Mouse (Mus musculus): Measurements from ENCODE around the gene Fads6. TPM values are rescaled to one million over a fixed set of nuclear protein-coding genes. Genes with fewer than 3 reads are reported as not detected.

The Fads6 gene
- polyA plus RNA-seq (2017; shearing (Covaris generic)): 1 to 10 TPM in 1 of 2 experiments, under 1 TPM in 1; 0.57 to 1.1 TPM

GRCm38 (mm10) chr11:115297214-115297826 is at the start of gene Fads6:
Gene Fads6 (minus strand): TSS chr11:115297663.

DNA sequence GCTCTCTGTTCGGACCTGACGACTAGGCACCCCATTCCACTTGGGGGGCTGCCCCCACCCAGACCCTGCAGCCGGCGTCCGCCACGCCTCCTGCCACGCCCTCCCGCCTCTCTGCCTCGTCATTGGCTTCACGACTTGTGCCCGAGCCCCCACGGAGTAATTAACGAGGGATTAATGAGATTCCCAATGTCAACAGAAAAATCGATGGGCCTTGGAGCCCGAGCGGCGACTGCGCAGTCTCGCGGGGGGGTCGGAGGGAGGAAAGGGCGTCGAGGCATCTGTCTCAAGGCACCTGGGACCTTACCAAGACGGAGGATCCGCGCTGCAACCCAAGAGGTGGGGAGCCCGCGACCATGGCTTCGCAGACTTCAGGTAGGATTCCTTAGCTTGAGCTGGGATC is 37.1 kb upstream of the Fads6 start, which contains the start of gene Otop3:
Otop3 (plus strand) TSS at position 201 of the 400 bp plus-strand sequence.

DNA sequence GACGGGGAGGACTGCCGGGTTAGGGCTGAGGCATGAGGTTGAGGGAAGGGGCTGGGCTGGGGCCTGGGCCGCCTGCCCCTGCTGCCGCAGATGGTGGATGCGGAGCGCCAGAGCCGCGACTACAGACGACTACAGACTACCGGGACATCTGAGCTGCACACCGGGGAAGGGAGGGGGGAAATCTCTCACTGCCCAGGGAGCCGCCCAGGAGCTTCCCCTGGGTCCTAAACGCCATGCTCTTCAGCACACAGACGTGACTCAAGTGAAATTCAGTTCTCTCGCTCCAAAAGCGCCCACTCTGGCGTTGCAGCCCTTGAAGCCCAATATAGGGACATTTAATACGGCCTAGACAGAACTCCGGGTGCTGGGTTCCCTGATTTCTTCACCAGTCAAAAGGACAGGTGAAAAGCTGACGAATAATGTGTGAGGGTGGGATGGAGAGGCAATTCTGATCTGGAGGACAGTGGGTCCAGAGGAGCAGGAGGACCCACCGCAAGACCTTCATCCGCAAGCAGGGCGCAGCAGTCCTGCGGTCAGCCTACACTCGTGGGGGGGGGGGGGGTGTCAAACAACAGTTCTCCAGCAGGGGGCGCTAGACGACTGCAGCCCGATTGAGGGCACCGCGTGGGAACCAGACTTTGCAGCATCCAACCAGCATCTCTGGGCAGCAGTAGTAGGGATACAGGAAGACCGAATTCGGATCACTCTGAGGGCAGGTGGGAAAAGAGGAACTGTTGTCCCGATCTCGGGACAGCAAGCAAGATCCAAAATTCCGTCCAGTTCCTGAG is 24.6 kb upstream of the Fads6 start, which contains the start of gene Ush1g:
Ush1g (minus strand) TSS at position 136 of the 788 bp plus-strand sequence.

DNA sequence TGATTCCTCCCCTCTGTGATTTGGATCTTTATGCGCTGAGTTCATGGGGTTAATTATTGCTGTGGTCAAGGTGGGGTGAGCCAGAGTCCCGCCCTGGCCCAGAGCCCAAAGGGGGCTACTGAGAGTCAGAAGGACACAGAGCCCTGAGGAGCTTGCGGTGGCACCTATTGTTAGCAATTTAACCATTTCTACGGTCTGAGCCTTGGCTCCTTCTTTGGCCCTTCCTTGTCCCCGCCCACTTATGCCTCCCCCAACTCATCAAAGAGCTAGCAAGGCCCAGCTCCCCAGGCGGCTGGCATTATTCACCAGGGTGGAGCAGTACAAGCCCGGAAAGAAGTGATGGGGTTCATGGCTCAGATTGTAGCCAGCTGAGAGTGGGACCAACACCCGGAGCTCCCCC is 9.4 kb upstream of the Fads6 start, which contains the start of gene Otop2:
Otop2 (plus strand) TSS at position 301 of the 400 bp plus-strand sequence.

DNA sequence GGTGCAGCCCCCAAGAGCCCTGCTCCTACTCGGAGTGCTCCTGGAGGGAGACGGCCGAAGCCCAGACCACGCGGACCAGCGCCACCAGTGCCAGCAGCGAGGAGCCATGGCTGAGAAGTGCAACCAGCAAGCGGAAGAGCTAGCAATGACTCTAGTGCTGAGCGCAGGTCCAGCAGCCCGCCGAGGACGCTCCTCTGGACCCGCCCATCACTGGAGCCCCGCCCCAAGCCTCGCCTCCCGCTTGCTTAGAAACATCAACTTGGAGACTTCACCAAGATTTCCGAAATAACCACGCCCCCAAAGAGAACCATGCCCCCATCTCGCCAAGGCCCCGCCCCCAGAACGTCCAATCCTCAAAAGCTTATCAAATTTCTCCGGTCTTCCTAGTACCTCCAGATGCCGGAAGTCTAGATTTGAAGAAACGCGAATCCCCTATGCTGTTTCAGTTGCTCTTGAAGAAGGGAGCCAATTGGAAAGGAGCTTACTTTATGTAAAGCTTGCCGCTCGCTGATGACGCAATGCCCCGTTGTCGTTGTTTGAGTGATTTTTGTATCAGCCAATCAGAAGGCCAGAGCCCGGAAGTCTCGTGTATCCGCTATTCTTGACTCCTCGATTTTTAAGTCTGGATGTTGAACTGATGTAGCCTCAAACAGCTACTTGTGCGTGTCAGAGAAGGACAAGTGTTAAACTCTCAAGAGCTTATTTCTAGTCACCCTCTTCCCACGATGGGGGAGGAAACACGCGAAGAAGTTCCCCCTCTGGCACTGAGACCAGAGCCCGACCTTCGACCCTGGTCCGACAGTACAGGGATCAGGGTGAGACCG is 20.5 kb downstream of the Fads6 start, which contains the start of gene Fdxr:
Fdxr (minus strand) TSS at position 271 of the 824 bp plus-strand sequence.

GRCm38 (mm10) chr11:115267061-115267883 is 30.2 kb downstream of the Fads6 start, which contains the start of gene Grin2c:
Gene Grin2c (minus strand): TSS chr11:115267243.

Other genes with a start within 250 kb of the Fads6 start
- not detected for gene Cd300ld3, start 249.3 kb downstream of the Fads6 start, polyA plus RNA-seq (2017; shearing (Covaris generic))
- gene Cd300e, start 235.5 kb downstream of the Fads6 start, polyA plus RNA-seq (2017; shearing (Covaris generic)): under 1 TPM in 1 of 2 experiments, not detected in 1; 0.73 TPM
- gene Rab37, start 206.2 kb downstream of the Fads6 start, polyA plus RNA-seq (2017; shearing (Covaris generic)): 100 to 1,000 TPM; 161 to 191 TPM
- 1 to 10 TPM in 1 of 2 experiments, under 1 TPM in 1; 0.60 to 4.1 TPM for gene Cd300lf, start 163.7 kb downstream of the Fads6 start, polyA plus RNA-seq (2017; shearing (Covaris generic))
- gene Slc9a3r1, start 134.3 kb downstream of the Fads6 start, polyA plus RNA-seq (2017; shearing (Covaris generic)): 100 to 1,000 TPM; 316 to 490 TPM
- 10 to 100 TPM in 1 of 2 experiments, 1 to 10 TPM in 1; 9.5 to 14.9 TPM for gene Tmem104, start 110.2 kb downstream of the Fads6 start, polyA plus RNA-seq (2017; shearing (Covaris generic))
- gene Nat9, start 109.8 kb downstream of the Fads6 start, polyA plus RNA-seq (2017; shearing (Covaris generic)): 10 to 100 TPM in 1 of 2 experiments, 1 to 10 TPM in 1; 7.7 to 13.8 TPM
- under 1 TPM in 1 of 2 experiments, not detected in 1; 0.05 TPM for gene Grin2c, start 30.4 kb downstream of the Fads6 start, polyA plus RNA-seq (2017; shearing (Covaris generic))
- 10 to 100 TPM; 26.7 to 35.3 TPM for gene Fdxr, start 20.6 kb downstream of the Fads6 start, polyA plus RNA-seq (2017; shearing (Covaris generic))
- not detected for gene Otop2, start 9.5 kb upstream of the Fads6 start, polyA plus RNA-seq (2017; shearing (Covaris generic))
- not detected for gene Ush1g, start 24.4 kb upstream of the Fads6 start, polyA plus RNA-seq (2017; shearing (Covaris generic))
- gene Otop3, start 37.1 kb upstream of the Fads6 start, polyA plus RNA-seq (2017; shearing (Covaris generic)): under 1 TPM in 1 of 2 experiments, not detected in 1; 0.16 TPM
- 1 to 10 TPM; 2.2 to 9.0 TPM for gene Hid1, start 70.1 kb upstream of the Fads6 start, polyA plus RNA-seq (2017; shearing (Covaris generic))
- under 1 TPM in 1 of 2 experiments, not detected in 1; 0.41 TPM for gene Cdr2l, start 84.3 kb upstream of the Fads6 start, polyA plus RNA-seq (2017; shearing (Covaris generic))
- gene Mrpl58, start 106.1 kb upstream of the Fads6 start, polyA plus RNA-seq (2017; shearing (Covaris generic)): 100 to 1,000 TPM; 139 to 191 TPM
- gene Atp5h, start 122.3 kb upstream of the Fads6 start, polyA plus RNA-seq (2017; shearing (Covaris generic)): 100 to 1,000 TPM; 717 to 796 TPM
- 10 to 100 TPM; 47.7 to 82.2 TPM for gene Kctd2, start 122.5 kb upstream of the Fads6 start, polyA plus RNA-seq (2017; shearing (Covaris generic))
- under 1 TPM in 1 of 2 experiments, not detected in 1; 0.23 TPM for gene Trim80, start 142.9 kb upstream of the Fads6 start, polyA plus RNA-seq (2017; shearing (Covaris generic))
- 10 to 100 TPM in 1 of 2 experiments, 1 to 10 TPM in 1; 2.6 to 13.6 TPM for gene Slc16a5, start 164.8 kb upstream of the Fads6 start, polyA plus RNA-seq (2017; shearing (Covaris generic))
- 10 to 100 TPM; 69.6 to 70.1 TPM for gene Armc7, start 178.0 kb upstream of the Fads6 start, polyA plus RNA-seq (2017; shearing (Covaris generic))
- gene Nt5c, start 194.2 kb upstream of the Fads6 start, polyA plus RNA-seq (2017; shearing (Covaris generic)): 100 to 1,000 TPM; 336 to 352 TPM
- gene Jpt1, start 216.7 kb upstream of the Fads6 start, polyA plus RNA-seq (2017; shearing (Covaris generic)): 100 to 1,000 TPM; 509 to 536 TPM
- gene Sumo2, start 238.6 kb upstream of the Fads6 start, polyA plus RNA-seq (2017; shearing (Covaris generic)): 100 to 1,000 TPM; 793 to 799 TPM